In genomic region chr10:89443115-89443622, GRCm38 (mm10) we compare ENCODE assay signal across 8 mouse cellular contexts. TPM values are rescaled to one million over a fixed set of nuclear protein-coding genes. Genes with fewer than 3 reads are reported as not detected.
A peak's percentile ranks its signal among the peaks of the same experiment; 100 is the strongest.
DNase-seq lines count a peak whose midpoint lies in the region; ATAC-seq and TF ChIP-seq lines count a peak whose summit lies in the region.

No protein-coding gene starts in this region.

- H3K4me2 ChIP-seq in embryonic facial prominence, embryonic 12.5 days (replicated peaks): peak overlapping the region; percentile 75
- H3K4me2 ChIP-seq in heart, embryonic 15.5 days: peak overlapping the region; percentile 87
- peak overlapping the region; percentile 84 for H3K4me2 ChIP-seq in liver, embryonic 12.5 days
- peak overlapping the region; percentile 99 for H3K4me2 ChIP-seq in midbrain, embryonic 16.5 days (ENCODE audit: low read length)

- intact Hi-C loops in left cerebral cortex, postnatal 36 days (cut with DNase I): no loop called here

- TF ChIP-seq CTCF in spleen, adult 2 months (IDR thresholded peaks at IDR 0.05; ENCODE audit: extremely low read depth, insufficient read depth, insufficient read length, insufficient replicate concordance): no peak

- no peak for TF ChIP-seq POLR2A in spleen, adult 2 months (IDR thresholded peaks at IDR 0.05; ENCODE audit: low read depth, low read length)

- H3K27ac ChIP-seq in spleen, adult 2 months (ENCODE audit: insufficient read depth, low read length): no peak overlapping the region; the same call in 1 of the 2 replicates
- no peak overlapping the region for H3K27ac ChIP-seq in embryonic facial prominence, embryonic 12.5 days
- H3K27ac ChIP-seq in heart, embryonic 15.5 days: peak overlapping the region; percentile 86
- peak overlapping the region; percentile 77 for H3K27ac ChIP-seq in liver, embryonic 12.5 days
- 0 out of 2 replicates have a peak overlapping the region, but pooled peaks have one; percentile 24 for H3K27ac ChIP-seq in midbrain, embryonic 16.5 days (ENCODE audit: low read length)

- H3K36me3 ChIP-seq in spleen, adult 2 months (ENCODE audit: control insufficient read depth, insufficient read depth, low read length): no peaks in the 10 kb centered on the region
- H3K36me3 ChIP-seq in embryonic facial prominence, embryonic 12.5 days: no peaks in the 10 kb centered on the region
- H3K36me3 ChIP-seq in heart, embryonic 15.5 days: no peaks in the 10 kb centered on the region
- H3K36me3 ChIP-seq in liver, embryonic 12.5 days: peaks cover 11% of the 10 kb centered on the region
- H3K36me3 ChIP-seq in midbrain, embryonic 16.5 days (ENCODE audit: control insufficient read depth, insufficient read depth, low read length): no peaks in the 10 kb centered on the region

- H3K27me3 ChIP-seq in spleen, adult 2 months (ENCODE audit: control insufficient read depth, insufficient read depth, low read length): no peaks in the 10 kb centered on the region
- H3K27me3 ChIP-seq in embryonic facial prominence, embryonic 12.5 days: no peaks in the 10 kb centered on the region
- no peaks in the 10 kb centered on the region for H3K27me3 ChIP-seq in heart, embryonic 15.5 days
- no peaks in the 10 kb centered on the region for H3K27me3 ChIP-seq in liver, embryonic 12.5 days (replicated peaks)
- H3K27me3 ChIP-seq in midbrain, embryonic 16.5 days (ENCODE audit: control insufficient read depth, insufficient read depth, low read depth, low read length): peaks cover 12% of the 10 kb centered on the region

- peak overlapping the region; percentile 59 for H3K9ac ChIP-seq in embryonic facial prominence, embryonic 12.5 days
- peak overlapping the region; percentile 69 for H3K9ac ChIP-seq in heart, embryonic 15.5 days
- H3K9ac ChIP-seq in liver, embryonic 12.5 days: peak overlapping the region; percentile 69
- peak overlapping the region; percentile 67 for H3K9ac ChIP-seq in midbrain, embryonic 16.5 days (ENCODE audit: low read depth, low read length)

- no peaks in the 10 kb centered on the region for H3K9me3 ChIP-seq in embryonic facial prominence, embryonic 12.5 days
- no peaks in the 10 kb centered on the region for H3K9me3 ChIP-seq in heart, embryonic 15.5 days (replicated peaks)
- 0 out of 2 replicates have a peak, but pooled peaks cover 4% of the 10 kb centered on the region for H3K9me3 ChIP-seq in liver, embryonic 12.5 days (replicated peaks)
- no peaks in the 10 kb centered on the region for H3K9me3 ChIP-seq in midbrain, embryonic 16.5 days (replicated peaks; ENCODE audit: control insufficient read depth, low read length, poor library complexity, severe bottlenecking)

- peak overlapping the region; percentile 84 for H3K4me3 ChIP-seq in spleen, adult 2 months (ENCODE audit: extremely low read depth, insufficient read depth, insufficient read length)
- peak overlapping the region; percentile 60 for H3K4me3 ChIP-seq in embryonic facial prominence, embryonic 12.5 days
- H3K4me3 ChIP-seq in heart, embryonic 15.5 days: peak overlapping the region; percentile 75
- peak overlapping the region; percentile 77 for H3K4me3 ChIP-seq in liver, embryonic 12.5 days
- peak overlapping the region; percentile 72 for H3K4me3 ChIP-seq in midbrain, embryonic 16.5 days (ENCODE audit: low read depth, low read length)

- 0 out of 2 replicates have a peak, but pooled peaks have one; percentile 19 for ATAC-seq in embryonic facial prominence, embryonic 12.5 days (ENCODE audit: insufficient number of reproducible peaks, insufficient read depth, low FRiP score, low TSS enrichment)
- peak; percentile 16; the same call in 1 of the 2 replicates for ATAC-seq in heart, embryonic 15.5 days (replicated peaks; ENCODE audit: insufficient number of reproducible peaks, insufficient read depth, low FRiP score, low read depth)
- ATAC-seq in liver, embryonic 12.5 days: peak; percentile 50
- ATAC-seq in midbrain, embryonic 16.5 days: peak; percentile 54

- under 1% methylated on average over 17 of the region's 17 CpGs for whole genome bisulfite sequencing in spleen, adult 2 months
- 1% methylated on average over 17 of the region's 17 CpGs for WGBS in embryonic facial prominence, embryonic 12.5 days
- under 1% methylated on average over 17 of the region's 17 CpGs for WGBS in heart, embryonic 15.5 days
- WGBS in liver, embryonic 12.5 days (ENCODE audit: insufficient replicate concordance): 0% methylated on average over 17 of the region's 17 CpGs
- 1% methylated on average over 17 of the region's 17 CpGs for WGBS in midbrain, embryonic 16.5 days

- DNase-seq in spleen, adult 2 months (ENCODE audit: low read depth in 1 of 2, low spot score in 2 of 2): no peak
- no peak for DNase-seq in spleen, adult 18-20 months
- no peak for DNase-seq in retina, embryonic 14.5 days (ENCODE audit: low spot score)
- no peak for DNase-seq in left cerebral cortex, postnatal 36 days (ENCODE audit: low spot score in 2 of 2)

- peaks cover 4% of the 10 kb centered on the region; the same call in 1 of the 2 replicates for H3K4me1 ChIP-seq in spleen, adult 2 months (ENCODE audit: control insufficient read depth, insufficient read depth, insufficient read length)
- H3K4me1 ChIP-seq in embryonic facial prominence, embryonic 12.5 days: peaks cover 9% of the 10 kb centered on the region
- H3K4me1 ChIP-seq in heart, embryonic 15.5 days (replicated peaks): peaks cover 21% of the 10 kb centered on the region
- H3K4me1 ChIP-seq in liver, embryonic 12.5 days: peaks cover 28% of the 10 kb centered on the region
- H3K4me1 ChIP-seq in midbrain, embryonic 16.5 days (ENCODE audit: control insufficient read depth, insufficient read depth, low read length): peaks cover 8% of the 10 kb centered on the region

RNA-seq across cellular contexts. Expression of gene Gas2l3, which starts 0.6 kb away (rescaled TPM):
- 0.40 and 0.56 TPM in 2 replicates for polyA plus RNA-seq in spleen, adult 2 months (2012; rRNA removed)
- 15.3 and 17.0 TPM in 2 replicates for polyA plus RNA-seq in embryonic facial prominence, embryonic 12.5 days (2016; fragmentation: Nextera tagmentation; extraction: Ambion mirVana)
- 20.6 and 24.5 TPM in 2 replicates for polyA plus RNA-seq in heart, embryonic 15.5 days (2015; fragmentation: Nextera tagmentation; extraction: Ambion mirVana)
- polyA plus RNA-seq in liver, embryonic 12.5 days (2016; fragmentation: Nextera tagmentation; extraction: Ambion mirVana): 6.7 and 8.0 TPM in 2 replicates
- polyA plus RNA-seq in midbrain, embryonic 16.5 days (2015; fragmentation: Nextera tagmentation; extraction: Ambion mirVana): 2.2 and 4.4 TPM in 2 replicates
- 1 to 10 TPM; 1.6 to 2.4 TPM for total RNA-seq in left cerebral cortex, postnatal 36 days (2021)

Comparison
In these comparisons a context has a peak if more than half of its experiments do, and no peak if none do; other contexts are left out.
1. H3K27ac ChIP-seq: peak in heart, embryonic 15.5 days (single experiment), liver, embryonic 12.5 days (single experiment) and midbrain, embryonic 16.5 days (single experiment); none in spleen, adult 2 months (single experiment) and embryonic facial prominence, embryonic 12.5 days (single experiment).
2. Peak in every context shown above with its lines, with median percentiles within 50 percentile points of each other: H3K4me3 ChIP-seq, ATAC-seq, H3K4me2 ChIP-seq and H3K9ac ChIP-seq.